In the genomic region with DNA sequence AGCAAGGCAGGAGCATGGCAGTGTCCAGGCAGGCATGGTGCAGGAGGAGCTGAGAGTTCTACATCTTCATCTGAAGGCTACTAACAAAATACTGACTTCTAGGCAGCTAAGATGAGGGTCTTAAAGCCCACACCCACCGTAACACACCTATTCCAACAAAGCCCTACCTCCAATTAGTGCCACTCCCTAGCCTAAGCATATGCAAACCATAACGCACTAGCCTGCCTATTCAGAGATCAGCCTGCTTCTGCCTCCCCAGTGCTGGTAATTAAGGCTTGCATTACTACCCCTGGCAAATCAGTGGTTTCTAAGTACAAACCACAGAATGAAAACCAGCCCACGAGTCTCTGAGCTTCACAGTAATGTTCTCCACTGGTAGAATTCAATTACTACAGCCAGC, we compare ENCODE assay signal across 21 mouse cellular contexts.
"Had no signal": no experiment of that assay in that cellular context is flagged by ENCODE, and none has a peak within 500 bp of the region (broad histone marks: within the 10 kb centered on the region; RNA-seq: fewer than 3 reads in every experiment).

No protein-coding gene starts in this region.

- H3K9me3 ChIP-seq: midbrain, embryonic 10.5 days; midbrain, embryonic 12.5 days; neural tube, embryonic 13.5 days; neural tube, embryonic 15.5 days; stomach, embryonic 15.5 days had no signal

- H3K36me3 ChIP-seq: midbrain, embryonic 10.5 days; midbrain, embryonic 12.5 days; neural tube, embryonic 13.5 days; neural tube, embryonic 15.5 days; stomach, embryonic 15.5 days had no signal

- H3K4me3 ChIP-seq: midbrain, embryonic 10.5 days; midbrain, embryonic 12.5 days; myocyte; neural tube, embryonic 13.5 days; neural tube, embryonic 15.5 days; stomach, embryonic 15.5 days had no signal

- H3K27me3 ChIP-seq: midbrain, embryonic 12.5 days; neural tube, embryonic 13.5 days; neural tube, embryonic 15.5 days; stomach, embryonic 15.5 days had no signal

- DNase-seq: lung, adult 18-20 months; lung, embryonic 14.5 days; lung, postnatal 10 days; lung, postnatal 4 days; midbrain, embryonic 14.5 days; retina, postnatal 1 day; right cerebral cortex, adult 18-20 months; right cerebral cortex, postnatal 25 days; right cerebral cortex, postnatal 4 days; spleen, adult 18-20 months; thymus, adult 2 months; thymus, postnatal 14 days; thymus, postnatal 36 days had no signal

- ATAC-seq: midbrain, embryonic 16.5 days had no signal

- H3K4me2 ChIP-seq: lung, embryonic 14.5 days; midbrain, embryonic 12.5 days; neural tube, embryonic 13.5 days; neural tube, embryonic 15.5 days; stomach, embryonic 15.5 days had no signal

- H3K4me1 ChIP-seq: midbrain, embryonic 10.5 days; midbrain, embryonic 12.5 days; neural tube, embryonic 13.5 days; neural tube, embryonic 15.5 days; stomach, embryonic 15.5 days had no signal

- H3K9ac ChIP-seq: lung, embryonic 14.5 days; midbrain, embryonic 12.5 days; neural tube, embryonic 13.5 days; neural tube, embryonic 15.5 days; stomach, embryonic 15.5 days had no signal

- H3K27ac ChIP-seq: midbrain, embryonic 10.5 days; midbrain, embryonic 12.5 days; neural tube, embryonic 13.5 days; neural tube, embryonic 15.5 days; stomach, embryonic 15.5 days; stomach, postnatal 0 days had no signal
